Mouse (Mus musculus) lung, embryonic 16.5 days (tissue): Measurements from ENCODE around the gene Sfxn3. TPM values are rescaled to one million over a fixed set of nuclear protein-coding genes. Genes with fewer than 3 reads are reported as not detected.
A peak's percentile ranks its signal among the peaks of the same experiment; 100 is the strongest.

ENCODE experiments used
- ATAC-seq: fragments of 200-750 bp; cut with Nextera tagmentation; 2 replicates; pipeline ENCODE4 v1.8.0; 2017; ENCODE audit warnings: low read depth, mild to moderate bottlenecking, moderate library complexity
- H3K27ac ChIP-seq: fragments of 300-500 bp; sonication (generic); 2 replicates; pipeline ENCODE4 v1.5.1; 2014; ENCODE audit warnings: mild to moderate bottlenecking, control low read depth, low read length
- H3K27me3 ChIP-seq: fragments of 300-500 bp; sonication (generic); 2 replicates; pipeline ENCODE4 v1.6.1; 2014; ENCODE audit warnings: low read depth, low read length, mixed read lengths; ENCODE audit not compliant: control insufficient read depth, insufficient read depth
- H3K36me3 ChIP-seq: fragments of 300-500 bp; sonication (generic); 2 replicates; pipeline ENCODE4 v1.6.1; 2014; ENCODE audit warnings: low read length; ENCODE audit not compliant: control insufficient read depth, insufficient read depth
- H3K4me1 ChIP-seq: fragments of 300-500 bp; sonication (generic); replicated peaks from 2 replicates; pipeline ENCODE4 v1.6.1; 2014; ENCODE audit warnings: low read length, mixed read lengths; ENCODE audit not compliant: control insufficient read depth, insufficient read depth
- H3K4me2 ChIP-seq: fragments of 300-500 bp; sonication (generic); 2 replicates; pipeline ENCODE4 v1.6.1; 2014; ENCODE audit warnings: low read depth, low read length, control low read depth
- H3K4me3 ChIP-seq: fragments of 300-500 bp; sonication (generic); 2 replicates; pipeline ENCODE4 v1.5.1; 2014; ENCODE audit warnings: mild to moderate bottlenecking, low read length, control low read depth
- H3K9ac ChIP-seq: fragments of 300-500 bp; sonication (generic); 2 replicates; pipeline ENCODE4 v1.6.1; 2014; ENCODE audit warnings: low read length, control low read depth
- H3K9me3 ChIP-seq: fragments of 300-500 bp; sonication (generic); 2 replicates; pipeline ENCODE4 v1.6.1; 2016; ENCODE audit warnings: low read length; ENCODE audit not compliant: control insufficient read depth
- WGBS: fragments of 180-500 bp; shearing (Covaris S2); extraction: QIAGEN DNeasy Blood & Tissue Kit; methylation state at CpG from one replicate; pipeline ENCODE4 v1.1.7; 2014; 5-methylcytosine and 5-hydroxymethylcytosine counted together
- polyA plus RNA-seq: library from polyadenylated mRNA; unstranded; fragments of >200 nt; fragmentation: Nextera tagmentation; extraction: Ambion mirVana; gene quantifications from 2 replicates; pipeline ENCODE4 v1.2.1, GENCODE M21; 2015

The Sfxn3 gene
- polyA plus RNA-seq, 1 experiment from 2014 or later = 26.0 TPM

- Histone ChIP-seq H3K4me1 (peaks cover 22% of the 10 kb centered on the region), H3K36me3 (peaks cover 47% of the 10 kb centered on the region), H3K9ac (no peak overlapping the region), H3K4me2 (no peak overlapping the region), H3K9me3 (no peaks in the 10 kb centered on the region), H3K27me3 (no peaks in the 10 kb centered on the region), H3K27ac (no peak overlapping the region), H3K4me3 (no peak overlapping the region)
- WGBS = 59% methylated on average over 6 of the region's 6 CpGs
- no peak for ATAC-seq
Measured at GRCm38 (mm10) chr19:45026958-45027670, 20.2 kb upstream of the Sfxn3 start.

DNA sequence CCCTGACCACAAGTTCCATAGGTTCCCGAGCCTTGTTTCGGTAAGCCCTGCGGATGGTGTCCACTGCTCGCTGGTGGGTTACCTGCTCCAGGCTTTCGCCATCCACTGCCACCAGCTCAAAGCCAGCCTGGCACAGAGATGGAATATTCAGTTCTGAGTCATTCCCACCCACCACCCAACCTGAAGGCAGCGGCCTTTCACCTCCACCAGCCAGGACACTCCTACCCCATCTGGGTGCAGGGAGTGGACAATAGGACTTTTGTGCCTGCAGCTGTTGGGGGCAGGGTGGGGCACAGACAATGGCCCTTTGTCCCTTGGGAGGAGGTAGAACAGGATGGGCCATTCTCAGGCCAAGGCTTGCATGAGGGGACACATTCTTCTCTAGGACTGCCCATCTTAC is 19.5 kb upstream of the Sfxn3 start:
- Histone ChIP-seq H3K9me3 (no peaks in the 10 kb centered on the region), H3K27ac (no peak overlapping the region; the same call in 1 of the 2 replicates), H3K4me3 (no peak overlapping the region), H3K27me3 (no peaks in the 10 kb centered on the region), H3K9ac (no peak overlapping the region), H3K36me3 (peaks cover 44% of the 10 kb centered on the region), H3K4me2 (no peak overlapping the region), H3K4me1 (peaks cover 29% of the 10 kb centered on the region)
- ATAC-seq = no peak
- WGBS = 80% methylated on average over 6 of the region's 6 CpGs

- no peak overlapping the region for H3K4me3 ChIP-seq
- H3K27ac ChIP-seq = no peak overlapping the region
- no peak overlapping the region for H3K4me2 ChIP-seq
- ATAC-seq = no peak
- H3K36me3 ChIP-seq = peaks cover 38% of the 10 kb centered on the region
- H3K9me3 ChIP-seq = no peaks in the 10 kb centered on the region
- H3K27me3 ChIP-seq = no peaks in the 10 kb centered on the region
- 55% methylated on average over 19 of the region's 19 CpGs for WGBS
- peaks cover 29% of the 10 kb centered on the region for H3K4me1 ChIP-seq
- no peak overlapping the region for H3K9ac ChIP-seq
Measured at GRCm38 (mm10) chr19:45028746-45029145, 18.6 kb upstream of the Sfxn3 start.

DNA sequence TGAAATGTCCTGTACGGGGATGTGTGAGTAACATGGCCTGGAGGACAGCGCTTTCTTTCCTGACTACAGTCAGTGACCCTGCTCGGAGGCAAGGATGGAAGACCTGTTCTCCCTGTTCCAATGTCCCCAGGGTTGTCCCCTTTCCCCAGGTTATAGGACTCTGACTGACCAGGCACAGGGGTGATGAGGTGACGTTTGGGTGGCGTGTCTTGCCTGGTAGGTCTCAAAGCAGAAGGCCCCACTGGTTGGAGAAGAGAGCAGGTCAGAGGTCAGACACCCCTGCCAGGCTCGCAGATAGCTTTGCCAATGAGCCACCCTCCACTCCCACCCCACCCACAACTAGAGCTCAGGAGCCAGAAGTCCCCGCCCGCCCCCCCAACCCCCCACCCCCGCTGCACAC is 17.7 kb upstream of the Sfxn3 start:
- Histone ChIP-seq H3K27ac (no peak overlapping the region), H3K9ac (no peak overlapping the region), H3K27me3 (no peaks in the 10 kb centered on the region), H3K36me3 (peaks cover 32% of the 10 kb centered on the region), H3K4me2 (no peak overlapping the region), H3K9me3 (no peaks in the 10 kb centered on the region), H3K4me1 (peaks cover 29% of the 10 kb centered on the region), H3K4me3 (no peak overlapping the region)
- ATAC-seq = no peak
- WGBS = 72% methylated on average over 6 of the region's 9 CpGs

DNA sequence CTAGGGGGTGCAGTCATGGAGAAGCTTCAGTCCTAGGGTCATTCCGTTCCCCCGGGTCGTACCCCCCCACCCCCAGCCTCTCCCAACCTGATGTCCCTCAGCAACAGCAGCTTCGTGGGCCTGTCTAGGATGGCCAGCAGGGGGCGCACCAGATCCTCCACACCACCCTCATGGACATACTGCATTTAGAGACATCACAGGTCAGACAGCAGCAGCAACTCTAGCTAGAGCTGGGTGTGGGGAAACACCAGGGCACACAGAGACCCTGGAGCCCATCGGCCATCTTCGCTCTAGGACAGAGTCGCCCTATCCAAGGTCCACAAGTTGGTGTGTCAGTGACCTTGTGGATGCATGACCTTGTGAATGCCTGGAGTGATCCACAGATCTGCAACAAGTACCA is 17.2 kb upstream of the Sfxn3 start:
- 41% methylated on average over 8 of the region's 8 CpGs for WGBS
- Histone ChIP-seq H3K27me3 (no peaks in the 10 kb centered on the region), H3K9me3 (no peaks in the 10 kb centered on the region), H3K36me3 (peaks cover 27% of the 10 kb centered on the region), H3K9ac (0 out of 2 replicates have a peak overlapping the region, but pooled peaks have one; percentile 7), H3K27ac (no peak overlapping the region), H3K4me3 (no peak overlapping the region), H3K4me1 (peaks cover 29% of the 10 kb centered on the region), H3K4me2 (no peak overlapping the region)
- peak; percentile 34 for ATAC-seq

GRCm38 (mm10) chr19:45030746-45031693 is 16.3 kb upstream of the Sfxn3 start:
- Histone ChIP-seq H3K4me1 (peaks cover 29% of the 10 kb centered on the region), H3K9ac (peak overlapping the region; percentile 57; the same call in 1 of the 2 replicates), H3K9me3 (no peaks in the 10 kb centered on the region), H3K4me3 (peak overlapping the region; percentile 30), H3K4me2 (peak overlapping the region; percentile 54), H3K27ac (no peak overlapping the region), H3K36me3 (peaks cover 19% of the 10 kb centered on the region), H3K27me3 (no peaks in the 10 kb centered on the region)
- 36% methylated on average over 20 of the region's 20 CpGs for WGBS
- ATAC-seq = peak; percentile 33

- 15% methylated on average over 4 of the region's 4 CpGs for WGBS
Measured at GRCm38 (mm10) chr19:45031780-45032179, 15.5 kb upstream of the Sfxn3 start.

DNA sequence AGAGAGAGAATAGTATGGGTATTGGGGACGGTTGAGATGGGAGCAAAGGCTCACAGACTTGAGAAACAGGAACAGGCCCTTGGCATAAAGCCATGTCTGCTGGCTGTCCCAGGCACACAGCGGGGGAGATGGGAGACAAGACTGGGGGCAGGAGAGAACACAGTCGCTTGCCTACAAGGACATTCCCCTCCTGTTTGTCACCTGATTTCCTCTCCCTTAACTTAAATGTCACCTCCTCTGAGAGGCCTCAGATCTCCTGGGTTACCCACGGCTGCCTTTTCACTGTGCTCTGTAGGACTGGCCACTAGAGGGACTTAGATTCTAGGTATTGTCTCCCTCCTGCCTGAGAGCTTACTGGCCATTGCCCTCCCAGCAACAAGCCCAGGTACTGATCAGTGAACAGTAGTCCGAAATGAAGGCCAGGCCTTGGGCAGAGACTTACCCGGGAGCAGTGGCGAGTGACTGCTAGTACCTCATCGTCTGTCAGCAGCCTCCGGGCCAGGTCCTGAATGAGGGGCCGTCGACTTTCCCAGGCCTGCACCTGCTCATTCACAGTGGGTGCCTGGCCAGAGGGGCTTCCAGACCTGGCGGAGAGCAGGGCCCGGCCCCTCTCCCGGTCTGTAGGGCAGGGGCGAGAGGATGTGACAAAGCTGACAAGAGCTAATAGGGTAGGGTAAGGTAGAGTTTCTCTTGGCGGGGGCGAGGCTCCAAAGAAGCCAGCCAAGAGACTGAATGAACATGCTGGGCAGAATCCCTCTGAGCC is 14.6 kb upstream of the Sfxn3 start:
- Histone ChIP-seq H3K4me1 (peaks cover 28% of the 10 kb centered on the region), H3K9ac (0 out of 2 replicates have a peak overlapping the region, but pooled peaks have one; percentile 28), H3K27ac (peak overlapping the region; percentile 47), H3K36me3 (peaks cover 5% of the 10 kb centered on the region), H3K27me3 (no peaks in the 10 kb centered on the region), H3K4me3 (no peak overlapping the region), H3K4me2 (no peak overlapping the region), H3K9me3 (no peaks in the 10 kb centered on the region)
- 47% methylated on average over 17 of the region's 17 CpGs for WGBS
- no peak for ATAC-seq

More at GRCm38 (mm10) chr19:45031780-45032179, 15.5 kb upstream of the Sfxn3 start:
- H3K9ac ChIP-seq = no peak overlapping the region
- no peak overlapping the region for H3K4me2 ChIP-seq
- H3K9me3 ChIP-seq = no peaks in the 10 kb centered on the region
- H3K27ac ChIP-seq = no peak overlapping the region
- H3K4me3 ChIP-seq = no peak overlapping the region
- H3K36me3 ChIP-seq = peaks cover 12% of the 10 kb centered on the region
- peaks cover 29% of the 10 kb centered on the region for H3K4me1 ChIP-seq
- no peaks in the 10 kb centered on the region for H3K27me3 ChIP-seq
- ATAC-seq = peak; percentile 69
